Mouse (Mus musculus) cerebellum, adult 2 months (tissue): ENCODE data around the gene Wrnip1. TPM values are rescaled to one million over a fixed set of nuclear protein-coding genes. Genes with fewer than 3 reads are reported as not detected.

ENCODE experiments used
- DNase-seq, 2 experiments: peaks; one replicate each; pipeline ENCODE4 v3.0.0; 2021
- H3K27ac ChIP-seq: fragments of 200-500 bp; 2 replicates; pipeline ENCODE4 v1.5.1; 2012; ENCODE audit warnings: low read length, control low read depth, inconsistent platforms; ENCODE audit not compliant: insufficient read depth
- H3K27me3 ChIP-seq: fragments of 200-500 bp; 2 replicates; pipeline ENCODE4 v1.6.1; 2012; ENCODE audit warnings: inconsistent platforms, mild to moderate bottlenecking, low read length, moderate library complexity; ENCODE audit not compliant: control insufficient read depth, insufficient read depth
- H3K4me1 ChIP-seq: fragments of 200-500 bp; 2 replicates; pipeline ENCODE4 v1.6.1; 2011; ENCODE audit warnings: low read length; ENCODE audit not compliant: control insufficient read depth, insufficient read depth
- H3K4me3 ChIP-seq: fragments of 200-500 bp; replicated peaks from 2 replicates; pipeline ENCODE3; 2011; ENCODE audit warnings: mild to moderate bottlenecking, low read depth, low read length, control low read depth; ENCODE audit not compliant: insufficient read depth
- CTCF ChIP-seq: fragments of 200-500 bp; IDR thresholded peaks from 2 replicates; pipeline ENCODE4 v1.5.1; 2011; ENCODE audit warnings: low read depth, mild to moderate bottlenecking, control low read depth, low read length, moderate library complexity, borderline replicate concordance; ENCODE audit not compliant: insufficient read depth
- POLR2A ChIP-seq: fragments of 200-500 bp; IDR thresholded peaks from 2 replicates; pipeline ENCODE4 v1.6.1; 2011; ENCODE audit warnings: low read length, control low read depth, borderline replicate concordance; ENCODE audit not compliant: insufficient read depth
- WGBS: fragments of 180-500 bp; shearing (Covaris S2); methylation state at CpG from one replicate; pipeline ENCODE4 v1.1.7; 2018; 5-methylcytosine and 5-hydroxymethylcytosine counted together
- polyA plus RNA-seq: library from polyadenylated mRNA; depleted of rRNA; stranded (reverse); fragments of >200 nt; gene quantifications from 2 replicates; pipeline ENCODE4 v1.2.3, GENCODE M21; 2012; rRNA removed

The Wrnip1 gene
- polyA plus RNA-seq: 57.2 and 63.7 TPM in 2 replicates

GRCm38 (mm10) chr13:32801693-32802221 is at the start of gene Wrnip1:
TSS of gene Wrnip1 (plus strand) at chr13:32802038.
- WGBS: under 1% methylated on average over 51 of the region's 51 CpGs
- Histone ChIP-seq H3K27me3 (no peaks in the 10 kb centered on the region), H3K4me3 (peak within 1 kb of the TSS; percentile 69), H3K4me1 (no peaks in the 10 kb centered on the region), H3K27ac (peak within 1 kb of the TSS; percentile 47)
- TF ChIP-seq CTCF (peak; percentile 3; the same call in 1 of the 2 replicates), POLR2A (peak; percentile 49)
- DNase-seq: peak; percentile 97 to 99

GRCm38 (mm10) chr13:32752066-32752657 is 49.7 kb upstream of the Wrnip1 start:
- no peaks in the 10 kb centered on the region for H3K4me1 ChIP-seq
- H3K27ac ChIP-seq: no peak overlapping the region
- TF ChIP-seq POLR2A: no peak
- no peak for TF ChIP-seq CTCF
- no peak overlapping the region for H3K4me3 ChIP-seq
- DNase-seq: no peak
- no peaks in the 10 kb centered on the region for H3K27me3 ChIP-seq
- WGBS: 72% methylated on average over 4 of the region's 4 CpGs

GRCm38 (mm10) chr13:32759036-32759435 is 42.8 kb upstream of the Wrnip1 start:
- WGBS: 17% methylated on average over 4 of the region's 4 CpGs
- Histone ChIP-seq H3K27ac (no peak overlapping the region), H3K4me3 (no peak overlapping the region), H3K27me3 (no peaks in the 10 kb centered on the region), H3K4me1 (no peaks in the 10 kb centered on the region)
- TF ChIP-seq POLR2A (no peak), CTCF (no peak)
- DNase-seq: no peak

GRCm38 (mm10) chr13:32760795-32761194 is 41.0 kb upstream of the Wrnip1 start:
- Histone ChIP-seq H3K27me3 (no peaks in the 10 kb centered on the region), H3K4me3 (no peak overlapping the region), H3K4me1 (no peaks in the 10 kb centered on the region), H3K27ac (no peak overlapping the region)
- no peak for DNase-seq
- 48% methylated on average over 2 of the region's 2 CpGs for WGBS
- TF ChIP-seq POLR2A (no peak), CTCF (no peak)

- Histone ChIP-seq H3K4me1 (no peaks in the 10 kb centered on the region), H3K27me3 (no peaks in the 10 kb centered on the region; the same call in 1 of the 2 replicates), H3K27ac (no peak overlapping the region), H3K4me3 (no peak overlapping the region)
- DNase-seq: no peak
- WGBS: 78% methylated on average over 3 of the region's 3 CpGs
- TF ChIP-seq POLR2A (no peak), CTCF (no peak)
Observed at GRCm38 (mm10) chr13:32763141-32763540, 38.7 kb upstream of the Wrnip1 start.

- WGBS: 23% methylated on average over 7 of the region's 7 CpGs
- H3K27me3 ChIP-seq: no peaks in the 10 kb centered on the region; the same call in 1 of the 2 replicates
- H3K4me3 ChIP-seq: no peak overlapping the region
- TF ChIP-seq POLR2A (no peak), CTCF (no peak)
- no peak for DNase-seq
- H3K27ac ChIP-seq: no peak overlapping the region
- H3K4me1 ChIP-seq: no peaks in the 10 kb centered on the region
Observed at GRCm38 (mm10) chr13:32764448-32764847, 37.4 kb upstream of the Wrnip1 start.

GRCm38 (mm10) chr13:32768104-32768503 is 33.7 kb upstream of the Wrnip1 start:
- peak in 1 of 2 experiments; percentile 7 for DNase-seq
- Histone ChIP-seq H3K27me3 (no peaks in the 10 kb centered on the region; the same call in 1 of the 2 replicates), H3K27ac (no peak overlapping the region), H3K4me3 (no peak overlapping the region), H3K4me1 (peaks cover 2% of the 10 kb centered on the region; the same call in 1 of the 2 replicates)
- peak; percentile 13; the same call in 1 of the 2 replicates for TF ChIP-seq CTCF
- no peak for TF ChIP-seq POLR2A
- 10% methylated on average over 4 of the region's 4 CpGs for WGBS

- DNase-seq: peak in 1 of 2 experiments; percentile 2
- H3K27me3 ChIP-seq: no peaks in the 10 kb centered on the region; the same call in 1 of the 2 replicates
- H3K4me1 ChIP-seq: peaks cover 2% of the 10 kb centered on the region; the same call in 1 of the 2 replicates
- H3K4me3 ChIP-seq: no peak overlapping the region
- TF ChIP-seq POLR2A: no peak
- TF ChIP-seq CTCF: no peak
- WGBS: 7% methylated on average over 3 of the region's 3 CpGs
- no peak overlapping the region for H3K27ac ChIP-seq
Observed at GRCm38 (mm10) chr13:32769960-32770359, 31.9 kb upstream of the Wrnip1 start.
